Mouse (Mus musculus): ENCODE measurements at regions not wholly inside any gene's neighbourhood (a gene's known extent, or its start where the extent isn't known, plus 50 kb on each side); places are given as distances from the start of the nearest gene placed in this dataset.

DNA sequence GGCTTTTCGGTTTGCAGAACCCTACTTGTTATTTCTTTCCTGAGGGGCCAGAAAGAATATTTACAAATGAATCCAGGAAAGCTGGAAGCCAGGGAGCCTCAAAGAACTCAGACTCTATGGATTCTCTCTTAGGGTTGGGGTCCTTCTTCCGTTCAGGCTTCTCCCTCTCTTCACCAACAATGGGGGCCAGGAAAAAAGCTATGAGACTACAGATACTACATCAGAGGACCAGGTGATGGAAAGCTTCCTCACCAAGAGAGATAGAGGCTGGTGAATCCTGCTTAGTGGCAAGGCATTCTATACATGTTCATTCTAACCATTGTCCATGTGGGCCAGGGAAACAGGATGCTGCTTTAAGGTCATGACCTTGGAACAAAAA, 434.9 kb downstream of the Cmpk2 start:
- Histone ChIP-seq H3K9me3 (ENCODE audit: control insufficient read depth, low read length) (no peaks in the 10 kb centered on the region), H3K27me3 (replicated peaks; ENCODE audit: control insufficient read depth, insufficient read depth, low read length) (no peaks in the 10 kb centered on the region), H3K4me1 (ENCODE audit: control insufficient read depth, insufficient read depth, low read length) (no peaks in the 10 kb centered on the region), H3K4me2 (ENCODE audit: low read depth, low read length) (peak overlapping the region; percentile 53), H3K36me3 (ENCODE audit: control insufficient read depth, insufficient read depth, low read length) (no peaks in the 10 kb centered on the region), H3K4me3 (ENCODE audit: low read depth, low read length) (no peak overlapping the region; the same call in 1 of the 2 replicates), H3K9ac (ENCODE audit: low read depth, low read length) (no peak overlapping the region), H3K27ac (replicated peaks; ENCODE audit: low read depth, low read length) (no peak overlapping the region)
- WGBS, result 32% methylated on average over 2 of the region's 2 CpGs
- DNase-seq (ENCODE audit: low spot score) (no peak), ATAC-seq (ENCODE audit: low read depth) (no peak)

GRCm38 (mm10) chr12:26903073-26903893, 434.3 kb downstream of the Cmpk2 start:
- H3K4me2 ChIP-seq (ENCODE audit: low read depth, low read length), result peak overlapping the region; percentile 53
- ATAC-seq (ENCODE audit: low read depth), result peak; percentile 90
- H3K4me3 ChIP-seq (ENCODE audit: low read depth, low read length), result peak overlapping the region; percentile 15
- DNase-seq (ENCODE audit: low spot score), result peak; percentile 74
- 28% methylated on average over 23 of the region's 23 CpGs for WGBS
- H3K9ac ChIP-seq (ENCODE audit: low read depth, low read length), result no peak overlapping the region
- no peak overlapping the region for H3K27ac ChIP-seq (replicated peaks; ENCODE audit: low read depth, low read length)
- no peaks in the 10 kb centered on the region for H3K27me3 ChIP-seq (replicated peaks; ENCODE audit: control insufficient read depth, insufficient read depth, low read length)
- no peaks in the 10 kb centered on the region for H3K4me1 ChIP-seq (ENCODE audit: control insufficient read depth, insufficient read depth, low read length)
- no peaks in the 10 kb centered on the region for H3K9me3 ChIP-seq (ENCODE audit: control insufficient read depth, low read length)
- H3K36me3 ChIP-seq (ENCODE audit: control insufficient read depth, insufficient read depth, low read length), result no peaks in the 10 kb centered on the region

- H3K4me1 ChIP-seq (ENCODE audit: control insufficient read depth, insufficient read depth, low read length), result peaks cover 6% of the 10 kb centered on the region; the same call in 1 of the 2 replicates
- ATAC-seq (ENCODE audit: low read depth) (no peak), DNase-seq (ENCODE audit: low spot score) (no peak)
- WGBS, result 67% methylated on average over 4 of the region's 4 CpGs
- H3K36me3 ChIP-seq (ENCODE audit: control insufficient read depth, insufficient read depth, low read length), result no peaks in the 10 kb centered on the region
- no peaks in the 10 kb centered on the region for H3K9me3 ChIP-seq (ENCODE audit: control insufficient read depth, low read length)
- H3K9ac ChIP-seq (ENCODE audit: low read depth, low read length), result no peak overlapping the region
- H3K4me2 ChIP-seq (ENCODE audit: low read depth, low read length), result no peak overlapping the region
- no peak overlapping the region for H3K4me3 ChIP-seq (ENCODE audit: low read depth, low read length)
- H3K27me3 ChIP-seq (replicated peaks; ENCODE audit: control insufficient read depth, insufficient read depth, low read length), result no peaks in the 10 kb centered on the region
- no peak overlapping the region for H3K27ac ChIP-seq (replicated peaks; ENCODE audit: low read depth, low read length)
Observed at GRCm38 (mm10) chr12:26891190-26891589, 422.2 kb downstream of the Cmpk2 start.

DNA sequence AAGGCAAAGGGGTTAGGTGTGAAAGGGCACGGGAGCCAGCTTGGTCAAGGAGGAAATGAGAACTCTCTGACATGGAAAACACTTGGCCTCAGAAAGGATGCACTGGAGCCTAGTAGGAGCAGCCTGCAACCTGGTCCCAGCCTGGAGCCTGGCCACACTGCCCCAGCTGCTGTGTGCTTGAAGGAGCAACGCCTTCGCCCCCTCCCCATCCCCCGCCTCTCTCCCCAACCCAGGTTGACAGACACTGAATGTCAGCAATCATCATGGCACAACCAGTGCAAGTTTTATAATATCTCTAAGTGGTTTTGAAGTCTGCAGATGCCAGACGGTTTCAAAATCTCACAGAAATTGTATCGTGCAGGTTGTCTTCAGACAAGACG, 417.6 kb downstream of the Cmpk2 start:
- no peak overlapping the region for H3K4me3 ChIP-seq (ENCODE audit: low read depth, low read length)
- H3K9ac ChIP-seq (ENCODE audit: low read depth, low read length), result no peak overlapping the region
- H3K4me2 ChIP-seq (ENCODE audit: low read depth, low read length), result no peak overlapping the region
- no peaks in the 10 kb centered on the region for H3K9me3 ChIP-seq (ENCODE audit: control insufficient read depth, low read length)
- peak; percentile 20 for DNase-seq (ENCODE audit: low spot score)
- no peaks in the 10 kb centered on the region for H3K27me3 ChIP-seq (replicated peaks; ENCODE audit: control insufficient read depth, insufficient read depth, low read length)
- ATAC-seq (ENCODE audit: low read depth), result no peak
- H3K36me3 ChIP-seq (ENCODE audit: control insufficient read depth, insufficient read depth, low read length), result no peaks in the 10 kb centered on the region
- H3K27ac ChIP-seq (replicated peaks; ENCODE audit: low read depth, low read length), result no peak overlapping the region
- whole genome bisulfite sequencing, result 50% methylated on average over 7 of the region's 7 CpGs
- H3K4me1 ChIP-seq (ENCODE audit: control insufficient read depth, insufficient read depth, low read length), result peaks cover 31% of the 10 kb centered on the region

DNA sequence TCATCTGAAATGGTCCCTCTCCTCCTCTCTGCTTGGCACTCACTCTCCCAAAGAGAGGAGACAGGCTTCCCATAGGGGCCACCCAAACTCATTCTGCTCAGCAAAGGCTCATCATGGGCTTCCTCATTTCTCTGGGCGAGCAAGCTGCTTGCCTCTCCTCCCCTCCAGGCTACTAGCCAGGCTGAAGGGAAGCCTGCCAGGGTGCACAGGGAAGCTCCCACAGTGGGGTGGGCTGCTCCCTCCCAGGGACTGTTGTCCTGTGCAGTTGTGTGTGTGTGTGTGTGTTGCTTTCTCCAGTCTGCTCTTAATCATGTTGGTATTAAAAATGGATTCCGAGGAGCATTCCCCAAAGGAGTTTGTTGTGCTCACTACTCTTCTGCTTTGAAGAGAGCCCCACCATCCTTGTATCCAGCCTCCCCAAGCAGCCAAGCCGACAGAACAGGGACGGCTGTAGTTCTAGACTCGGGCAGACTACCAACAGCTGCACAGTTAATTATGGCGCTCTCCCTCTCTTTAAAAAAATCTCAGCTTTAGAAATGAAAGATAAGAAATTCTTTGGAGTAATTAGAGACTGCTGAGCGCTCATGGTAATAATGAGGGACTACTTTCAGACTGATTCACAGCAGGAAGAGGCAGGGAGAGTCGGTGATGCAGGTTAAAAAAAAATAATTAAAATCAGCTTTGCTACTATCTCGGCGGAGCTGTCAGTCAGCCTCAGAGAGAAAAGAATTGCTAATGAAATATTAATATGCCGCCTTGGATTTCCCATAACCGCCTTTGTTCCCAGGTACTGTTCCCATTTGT, 417.0 kb downstream of the Cmpk2 start:
- 0 out of 2 replicates have a peak overlapping the region, but pooled peaks have one; percentile 16 for H3K4me2 ChIP-seq (ENCODE audit: low read depth, low read length)
- no peaks in the 10 kb centered on the region for H3K36me3 ChIP-seq (ENCODE audit: control insufficient read depth, insufficient read depth, low read length)
- no peak overlapping the region for H3K9ac ChIP-seq (ENCODE audit: low read depth, low read length)
- no peaks in the 10 kb centered on the region for H3K27me3 ChIP-seq (replicated peaks; ENCODE audit: control insufficient read depth, insufficient read depth, low read length)
- 21% methylated on average over 12 of the region's 12 CpGs for WGBS
- ATAC-seq (ENCODE audit: low read depth), result peak; percentile 63; the same call in 1 of the 2 replicates
- DNase-seq (ENCODE audit: low spot score), result peak; percentile 55
- peak overlapping the region; percentile 36; the same call in 1 of the 2 replicates for H3K27ac ChIP-seq (replicated peaks; ENCODE audit: low read depth, low read length)
- H3K4me1 ChIP-seq (ENCODE audit: control insufficient read depth, insufficient read depth, low read length), result peaks cover 31% of the 10 kb centered on the region
- no peaks in the 10 kb centered on the region for H3K9me3 ChIP-seq (ENCODE audit: control insufficient read depth, low read length)
- no peak overlapping the region for H3K4me3 ChIP-seq (ENCODE audit: low read depth, low read length)

DNA sequence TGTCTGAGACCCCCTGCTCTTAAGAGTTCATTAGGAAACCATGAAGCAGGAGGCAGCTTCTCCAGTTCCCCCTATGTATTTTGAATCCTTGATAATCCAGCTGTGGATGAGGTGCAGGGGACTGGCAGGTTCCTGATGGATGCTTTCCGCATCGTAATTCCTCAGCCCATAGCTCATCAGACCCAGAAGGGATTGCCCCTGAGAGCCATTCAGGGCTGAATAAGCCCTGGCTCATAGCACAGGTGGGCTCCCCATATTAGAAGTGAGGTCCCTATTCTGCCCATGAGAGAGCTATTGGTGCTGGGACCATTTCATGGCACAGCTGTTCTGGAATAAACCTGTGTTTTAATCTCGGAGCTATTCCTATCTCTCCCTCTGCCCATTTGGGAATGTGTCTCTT, 416.1 kb downstream of the Cmpk2 start:
- Histone ChIP-seq H3K4me1 (ENCODE audit: control insufficient read depth, insufficient read depth, low read length) (peaks cover 31% of the 10 kb centered on the region), H3K27me3 (replicated peaks; ENCODE audit: control insufficient read depth, insufficient read depth, low read length) (no peaks in the 10 kb centered on the region), H3K9me3 (ENCODE audit: control insufficient read depth, low read length) (no peaks in the 10 kb centered on the region), H3K36me3 (ENCODE audit: control insufficient read depth, insufficient read depth, low read length) (no peaks in the 10 kb centered on the region), H3K9ac (ENCODE audit: low read depth, low read length) (no peak overlapping the region), H3K27ac (replicated peaks; ENCODE audit: low read depth, low read length) (peak overlapping the region; percentile 22; the same call in 1 of the 2 replicates), H3K4me3 (ENCODE audit: low read depth, low read length) (no peak overlapping the region), H3K4me2 (ENCODE audit: low read depth, low read length) (no peak overlapping the region)
- ATAC-seq (ENCODE audit: low read depth), result no peak
- DNase-seq (ENCODE audit: low spot score), result no peak
- WGBS, result 76% methylated on average over 3 of the region's 3 CpGs

- no peak overlapping the region for H3K9ac ChIP-seq (ENCODE audit: low read depth, low read length)
- DNase-seq (ENCODE audit: low spot score) (peak; percentile 91), ATAC-seq (ENCODE audit: low read depth) (no peak)
- no peak overlapping the region for H3K4me3 ChIP-seq (ENCODE audit: low read depth, low read length)
- no peaks in the 10 kb centered on the region for H3K9me3 ChIP-seq (ENCODE audit: control insufficient read depth, low read length)
- 21% methylated on average over 5 of the region's 5 CpGs for WGBS
- peak overlapping the region; percentile 25 for H3K27ac ChIP-seq (replicated peaks; ENCODE audit: low read depth, low read length)
- no peaks in the 10 kb centered on the region for H3K36me3 ChIP-seq (ENCODE audit: control insufficient read depth, insufficient read depth, low read length)
- H3K4me2 ChIP-seq (ENCODE audit: low read depth, low read length), result peak overlapping the region; percentile 25
- H3K27me3 ChIP-seq (replicated peaks; ENCODE audit: control insufficient read depth, insufficient read depth, low read length), result no peaks in the 10 kb centered on the region
- peaks cover 31% of the 10 kb centered on the region for H3K4me1 ChIP-seq (ENCODE audit: control insufficient read depth, insufficient read depth, low read length)
Observed at GRCm38 (mm10) chr12:26884156-26884555, 415.2 kb downstream of the Cmpk2 start.

- no peaks in the 10 kb centered on the region for H3K27me3 ChIP-seq (replicated peaks; ENCODE audit: control insufficient read depth, insufficient read depth, low read length)
- no peaks in the 10 kb centered on the region for H3K4me1 ChIP-seq (ENCODE audit: control insufficient read depth, insufficient read depth, low read length)
- no peak overlapping the region for H3K4me2 ChIP-seq (ENCODE audit: low read depth, low read length)
- no peaks in the 10 kb centered on the region for H3K36me3 ChIP-seq (ENCODE audit: control insufficient read depth, insufficient read depth, low read length)
- ATAC-seq (ENCODE audit: low read depth) (no peak), DNase-seq (ENCODE audit: low spot score) (no peak)
- H3K9ac ChIP-seq (ENCODE audit: low read depth, low read length), result no peak overlapping the region
- no peak overlapping the region for H3K27ac ChIP-seq (replicated peaks; ENCODE audit: low read depth, low read length)
- no peaks in the 10 kb centered on the region for H3K9me3 ChIP-seq (ENCODE audit: control insufficient read depth, low read length)
- WGBS, result 71% methylated on average over 2 of the region's 2 CpGs
- no peak overlapping the region for H3K4me3 ChIP-seq (ENCODE audit: low read depth, low read length)
Observed at GRCm38 (mm10) chr12:26877691-26878121, 408.7 kb downstream of the Cmpk2 start.
